Mouse (Mus musculus) testis, postnatal 10 days (tissue): ENCODE measurements at regions not wholly inside any gene's neighbourhood (a gene's known extent, or its start where the extent isn't known, plus 50 kb on each side); places are given as distances from the start of the nearest gene placed in this dataset.

Experiments
- DNase-seq: peaks from one replicate; pipeline ENCODE4 v3.0.0; 2021; ENCODE audit warnings: low spot score

GRCm38 (mm10) chr13:116795041-116795440, 230.3 kb downstream of the Parp8 start:
- no peak for DNase-seq

- DNase-seq, result no peak
These were observed 243.7 kb downstream of the Parp8 start for GRCm38 (mm10) chr13:116781616-116782015.

- DNase-seq, result no peak
These were observed 259.8 kb downstream of the Parp8 start for GRCm38 (mm10) chr13:116765491-116765890.

- DNase-seq, result no peak
These were observed 265.4 kb downstream of the Parp8 start for GRCm38 (mm10) chr13:116759912-116760311.

- DNase-seq, result no peak
These were observed 284.5 kb downstream of the Parp8 start for GRCm38 (mm10) chr13:116740825-116741224.

- no peak for DNase-seq
These were observed 301.8 kb downstream of the Parp8 start for GRCm38 (mm10) chr13:116723361-116724153.

GRCm38 (mm10) chr13:116714809-116715208, 310.5 kb downstream of the Parp8 start:
- DNase-seq, result peak; percentile 79

GRCm38 (mm10) chr13:116711866-116712593, 313.3 kb downstream of the Parp8 start:
- peak; percentile 72 for DNase-seq

GRCm38 (mm10) chr13:116711148-116711865, 314.0 kb downstream of the Parp8 start:
- DNase-seq, result no peak

GRCm38 (mm10) chr13:116709671-116710070, 315.7 kb downstream of the Parp8 start:
- no peak for DNase-seq

- no peak for DNase-seq
These were observed 316.5 kb downstream of the Parp8 start for GRCm38 (mm10) chr13:116708846-116709245.

- DNase-seq, result no peak
These were observed 316.9 kb downstream of the Parp8 start for GRCm38 (mm10) chr13:116708456-116708780.

GRCm38 (mm10) chr13:116707621-116708455, 317.5 kb downstream of the Parp8 start:
- DNase-seq, result no peak

GRCm38 (mm10) chr13:116706401-116707330, 318.7 kb downstream of the Parp8 start:
- no peak for DNase-seq

- peak; percentile 40 for DNase-seq
These were observed 319.5 kb downstream of the Parp8 start for GRCm38 (mm10) chr13:116705611-116706386.

- no peak for DNase-seq
These were observed 336.6 kb downstream of the Parp8 start for GRCm38 (mm10) chr13:116688714-116689113.
